Mouse (Mus musculus): ENCODE measurements around the gene Lrfn3. TPM values are rescaled to one million over a fixed set of nuclear protein-coding genes. Genes with fewer than 3 reads are reported as not detected.

The Lrfn3 gene
- total RNA-seq (2021) = 1 to 10 TPM in 1 of 2 experiments, under 1 TPM in 1; 0.83 to 1.2 TPM
- long read RNA-seq, experiment 1 = 0 reads
- long read RNA-seq, experiment 2, partial matches to known transcripts = 1 of 2 reads
- long read RNA-seq, experiment 2, other reads (novel, unspliced or antisense) = 0 of 2 reads

DNA sequence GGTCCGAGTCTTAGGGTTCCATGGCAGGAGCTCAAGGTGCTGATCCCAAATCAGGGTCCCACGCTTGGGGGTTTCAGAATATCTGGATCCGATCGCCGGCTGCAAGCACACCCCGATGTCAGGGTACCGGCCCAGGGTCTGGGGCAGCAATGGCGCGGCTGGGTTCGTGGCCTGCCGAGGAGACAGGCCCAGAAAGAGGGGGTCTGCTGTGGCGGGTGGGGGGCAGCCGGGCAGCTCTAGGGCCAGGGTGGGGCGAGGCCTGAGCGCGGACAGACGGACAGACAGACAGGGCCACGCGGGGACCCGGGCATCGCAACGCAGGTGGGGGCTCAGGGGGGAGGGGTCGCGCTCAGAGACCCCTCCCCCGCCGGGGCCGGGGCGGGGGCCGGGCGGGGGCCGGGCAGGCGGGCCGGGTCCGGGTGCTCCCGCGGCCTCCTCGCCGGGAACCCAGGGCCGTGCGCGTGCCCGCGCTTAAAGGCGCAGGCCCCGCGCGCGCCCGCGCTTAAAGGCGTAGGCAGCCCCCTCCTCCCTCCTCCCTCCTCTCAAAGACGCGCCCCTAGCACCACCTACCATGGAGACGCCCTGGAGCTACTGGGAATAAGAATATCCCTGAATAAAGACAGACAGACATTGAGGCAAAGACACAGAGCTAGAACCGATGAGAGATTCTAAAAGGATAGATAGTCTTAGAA lies at the start of gene Lrfn3:
TSS of gene Lrfn3 (minus strand) at position 121 of the 692 bp plus-strand sequence.
- intact Hi-C loops (cut with DNase I) = no loop called here
- DNase-seq = peak in 1 of 2 experiments; percentile 33

DNA sequence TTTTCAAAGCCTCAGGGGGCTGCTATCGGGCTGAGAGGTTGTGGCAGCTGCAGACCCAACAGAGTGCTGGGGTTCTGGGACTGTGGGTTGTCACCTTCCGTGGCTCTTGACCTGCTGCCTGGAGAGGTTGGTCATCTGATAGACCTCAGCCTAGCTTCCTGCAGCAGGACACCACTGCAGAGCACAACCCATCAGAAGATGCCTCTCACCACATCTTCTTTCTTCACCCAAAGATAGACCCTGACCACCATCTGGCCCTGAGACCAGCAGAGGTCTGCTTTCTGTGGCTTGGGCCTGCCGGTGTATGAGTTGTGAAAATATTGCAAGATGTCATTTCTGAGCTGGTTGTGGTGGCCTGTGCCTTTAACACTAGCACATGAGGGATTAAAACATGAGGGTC lies 48.5 kb upstream of the Lrfn3 start:
- no peak for DNase-seq
- intact Hi-C loops (cut with DNase I) = no loop called here

DNA sequence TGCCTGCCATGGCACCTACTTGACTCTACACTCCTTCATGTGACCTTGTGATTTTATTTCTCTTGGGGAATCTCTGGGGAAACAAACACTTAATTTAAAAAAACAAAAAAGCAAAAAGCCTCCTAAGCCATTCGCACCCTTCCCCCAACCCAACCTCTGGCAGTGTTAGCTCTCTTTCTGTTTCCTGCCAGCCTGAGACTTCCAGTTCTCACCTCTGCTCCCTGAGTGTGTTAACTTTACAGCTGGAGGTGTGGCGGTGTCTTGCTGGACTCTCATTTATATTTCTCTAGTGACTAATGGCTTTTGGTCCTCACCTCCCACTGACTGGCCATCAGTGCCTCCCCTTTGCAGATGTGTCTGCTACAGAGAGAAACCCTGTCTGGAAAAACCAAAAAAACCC lies 47.2 kb upstream of the Lrfn3 start:
- DNase-seq = no peak
- intact Hi-C loops (cut with DNase I) = no loop called here

DNA sequence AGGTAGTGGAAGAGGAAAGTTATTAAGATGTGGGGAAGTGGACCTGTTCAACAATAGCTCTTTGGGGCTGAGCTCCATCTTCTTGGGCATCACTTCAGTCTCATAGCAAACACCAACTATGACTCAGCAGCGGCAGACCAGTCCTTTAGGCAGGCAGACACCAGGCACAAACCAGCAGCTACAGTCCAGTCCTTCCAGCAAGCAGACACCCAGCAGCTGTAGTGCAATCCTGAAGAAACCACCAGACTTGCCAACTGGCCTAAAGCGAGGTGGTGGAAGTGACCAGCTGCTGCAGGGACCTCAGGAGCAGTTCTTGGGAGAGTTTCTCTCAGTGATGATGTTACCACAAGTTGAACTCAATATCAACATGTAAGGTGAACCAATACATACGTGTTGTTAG lies 46.1 kb upstream of the Lrfn3 start:
- DNase-seq = no peak
- intact Hi-C loops (cut with DNase I) = no loop called here

DNA sequence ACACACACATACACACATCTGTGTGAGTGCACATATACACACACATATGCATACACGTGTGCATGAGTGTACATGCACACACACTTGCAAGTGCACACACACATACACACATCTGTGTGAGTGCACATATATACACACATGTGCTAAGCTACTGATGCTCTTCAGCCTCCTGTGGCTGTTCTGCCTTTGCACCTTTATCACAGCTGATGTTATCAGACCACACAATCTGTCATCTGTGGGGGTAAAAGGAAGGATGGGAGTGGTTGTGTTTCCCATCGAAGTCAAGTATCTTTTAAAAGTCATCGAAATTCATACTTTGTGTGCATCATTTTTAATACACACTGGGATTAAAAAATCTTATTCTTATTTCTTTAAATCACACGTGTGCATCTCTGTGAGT lies 39.8 kb upstream of the Lrfn3 start:
- intact Hi-C loops (cut with DNase I) = no loop called here
- DNase-seq = no peak

DNA sequence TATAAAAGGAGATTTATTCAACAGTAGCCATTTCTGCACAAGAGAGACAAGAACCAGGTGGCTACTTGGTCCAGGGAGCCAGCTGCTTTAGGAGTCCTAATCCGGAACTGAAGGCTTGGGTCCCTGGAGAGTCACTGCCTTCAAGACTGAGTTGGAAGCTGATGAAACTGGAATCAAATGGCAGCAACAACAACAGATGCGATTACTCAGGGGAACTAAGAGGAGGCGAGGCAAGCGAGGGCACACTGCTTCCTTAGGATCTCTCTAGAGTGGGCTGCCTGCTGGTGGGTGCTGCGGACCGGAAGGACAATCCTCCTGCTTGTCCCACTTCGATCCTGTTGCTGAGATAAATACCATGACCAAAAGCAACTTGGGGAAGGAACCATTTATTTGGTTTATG lies 37.1 kb upstream of the Lrfn3 start:
- intact Hi-C loops (cut with DNase I) = no loop called here

DNA sequence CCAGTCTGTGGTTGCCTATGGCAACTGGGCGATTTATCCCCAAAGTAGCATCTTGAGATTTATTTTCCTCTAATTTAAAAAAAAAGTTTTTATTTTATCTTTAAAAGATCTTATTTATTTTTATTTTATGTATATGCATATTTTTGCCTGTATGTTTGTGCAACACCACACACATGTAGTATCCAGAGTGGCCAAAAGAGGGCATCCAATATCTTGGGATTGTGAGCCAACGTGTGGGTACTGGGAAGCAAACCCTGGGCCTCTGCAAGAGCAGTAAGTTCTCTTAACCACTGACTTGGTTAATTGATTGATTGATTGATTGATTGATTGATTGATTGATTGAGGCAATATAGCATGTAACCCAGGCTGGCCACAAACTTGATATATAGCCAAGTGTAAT lies 32.3 kb upstream of the Lrfn3 start:
- intact Hi-C loops (cut with DNase I) = no loop called here
- DNase-seq = no peak

More for the DNA sequence above, 37.1 kb upstream of the Lrfn3 start:
- DNase-seq = no peak

DNA sequence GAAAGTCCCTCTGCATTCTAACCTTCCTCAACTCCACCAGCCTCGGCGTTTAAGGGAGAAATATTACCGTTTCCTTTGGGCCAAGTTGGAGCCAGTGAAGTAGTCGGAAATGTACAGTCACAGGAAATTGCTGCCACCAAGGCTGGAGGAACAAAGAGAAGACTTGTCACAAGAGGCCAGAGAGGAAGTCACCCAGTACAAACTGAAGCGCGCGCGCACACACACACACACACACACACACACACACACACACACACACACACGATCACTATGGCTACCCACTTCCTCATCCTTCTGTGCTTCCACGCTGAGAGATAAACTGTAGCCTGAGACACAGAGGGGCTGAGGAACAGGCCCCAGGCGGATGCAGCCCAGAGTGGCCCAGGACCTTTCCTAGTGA lies 31.8 kb upstream of the Lrfn3 start:
- intact Hi-C loops (cut with DNase I) = no loop called here
- peak; percentile 15 to 20 for DNase-seq

DNA sequence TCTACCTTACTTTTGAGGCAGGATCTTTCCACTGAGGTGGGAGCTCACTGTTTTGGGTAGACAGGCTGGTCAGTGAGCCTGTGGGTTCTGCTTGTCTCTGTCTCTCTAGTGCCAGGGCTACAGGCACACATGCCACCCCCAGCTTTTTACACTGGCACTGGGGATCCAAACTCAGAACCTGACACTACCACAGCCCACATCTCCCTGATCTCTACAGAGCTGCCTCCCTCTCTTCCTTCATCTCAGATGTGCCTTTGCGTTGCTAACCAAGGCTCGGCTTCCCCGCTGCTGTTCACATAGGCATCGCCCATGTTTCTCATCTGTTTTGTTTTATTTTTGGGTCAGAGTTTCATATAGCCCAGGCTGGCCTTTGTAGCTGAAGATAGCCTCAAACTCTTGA lies 31.1 kb upstream of the Lrfn3 start:
- DNase-seq = no peak
- intact Hi-C loops (cut with DNase I) = no loop called here

DNA sequence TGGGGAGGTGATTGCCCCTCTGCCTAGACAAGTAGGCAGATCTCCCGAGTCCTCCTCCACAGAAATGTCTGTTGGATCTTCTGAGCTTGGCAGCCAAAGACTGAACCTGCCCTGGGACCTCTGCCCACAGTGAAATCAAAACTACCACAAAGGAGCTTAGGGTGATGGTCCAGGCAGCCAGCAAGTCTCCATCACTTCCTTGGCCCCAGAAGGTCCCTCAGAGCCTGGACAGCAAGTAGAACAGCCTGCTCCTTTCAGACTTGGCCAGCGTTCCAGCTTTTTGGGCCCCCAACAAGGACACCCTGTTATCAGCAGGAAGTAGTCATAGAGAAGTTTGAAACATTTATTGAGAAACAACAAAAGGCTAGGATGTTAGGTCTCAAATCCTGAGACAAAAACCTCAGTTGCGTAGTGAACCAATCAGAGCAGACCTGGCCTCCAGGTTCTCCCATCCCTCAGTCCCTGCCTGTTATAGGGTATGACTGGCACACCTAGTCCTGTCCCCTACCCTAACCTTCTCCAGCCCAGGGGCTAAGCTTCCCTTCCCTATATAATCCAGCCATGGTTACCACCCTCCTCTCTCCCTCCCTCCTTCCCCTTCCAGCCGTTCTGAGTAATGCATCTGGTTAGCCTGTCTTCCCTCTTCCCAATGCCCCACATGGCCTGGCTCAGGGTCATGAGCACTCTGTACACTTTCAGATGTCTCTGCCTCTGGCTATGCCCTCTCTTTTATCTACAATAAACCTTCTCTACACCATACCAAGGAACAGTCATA lies 30.4 kb upstream of the Lrfn3 start:
- intact Hi-C loops (cut with DNase I) = no loop called here
- DNase-seq = no peak

DNA sequence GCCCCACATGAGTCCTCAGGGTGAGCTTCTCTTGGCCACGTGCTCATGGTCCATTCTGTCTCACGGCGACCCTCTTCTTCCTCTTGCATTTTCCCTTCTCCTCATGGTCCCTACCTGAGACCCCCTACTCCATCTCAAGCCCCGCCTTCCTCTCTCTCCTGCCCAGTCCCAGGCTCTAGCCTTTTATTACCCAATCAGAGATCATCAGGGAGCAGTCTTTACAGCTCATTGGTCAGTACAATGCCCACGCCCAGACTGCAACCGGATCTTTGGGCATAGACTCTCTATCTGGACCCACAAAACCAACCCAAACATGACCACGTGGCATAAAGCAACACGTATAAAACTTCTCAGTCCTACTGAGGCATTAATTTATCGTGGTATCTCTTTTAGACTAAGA lies 21.5 kb upstream of the Lrfn3 start:
- intact Hi-C loops (cut with DNase I) = no loop called here

DNA sequence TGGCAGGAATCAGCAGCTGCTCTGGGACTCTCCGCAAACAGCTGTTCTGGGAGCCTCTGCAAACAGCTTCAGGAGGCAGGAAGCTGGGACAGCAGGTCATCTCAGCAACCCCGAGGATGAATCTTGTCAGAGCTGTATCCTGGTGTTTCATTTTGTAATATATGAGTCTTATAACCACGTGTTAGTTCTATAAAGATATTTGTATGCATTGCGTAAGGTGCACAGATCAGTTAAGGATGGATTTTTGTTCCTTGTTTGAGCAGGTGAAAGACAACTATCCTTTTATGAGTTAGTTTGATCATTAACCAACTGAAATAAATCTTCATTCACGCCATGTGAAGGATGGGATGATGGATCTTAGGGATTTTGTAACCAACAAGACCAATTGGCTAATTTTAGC lies 17.5 kb upstream of the Lrfn3 start:
- no peak for DNase-seq
- intact Hi-C loops (cut with DNase I) = no loop called here

More for the DNA sequence above, 21.5 kb upstream of the Lrfn3 start:
- DNase-seq = no peak

DNA sequence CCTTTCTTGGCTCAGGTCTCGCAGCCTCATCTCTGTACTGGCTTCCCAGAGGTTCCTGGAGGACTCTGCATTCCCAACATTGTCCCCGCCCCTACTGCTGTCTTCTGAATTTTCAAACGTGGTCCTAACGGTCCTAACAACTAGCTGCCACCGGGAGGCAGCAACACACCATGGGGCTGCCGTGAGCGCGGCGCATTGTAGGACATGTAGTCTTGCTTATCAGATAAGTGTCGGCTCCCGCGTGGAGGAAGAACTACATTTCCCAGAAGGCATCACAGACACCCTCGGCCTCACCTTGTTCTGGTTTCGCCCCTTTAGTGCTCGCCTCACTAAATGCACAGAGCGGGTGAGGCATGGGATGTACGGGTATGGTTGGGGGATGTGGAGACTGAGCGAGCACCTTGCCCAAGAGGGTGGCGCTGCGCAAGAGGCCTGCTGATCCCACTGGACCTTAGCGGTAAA lies 11.0 kb upstream of the Lrfn3 start:
- peak; percentile 89 to 90 for DNase-seq
- intact Hi-C loops (cut with DNase I) = loop anchor here (1.0 to 10.0 kb wide), 4 partner anchors 59 to 231 kb away; partner anchors contain the start of gene Prodh2

DNA sequence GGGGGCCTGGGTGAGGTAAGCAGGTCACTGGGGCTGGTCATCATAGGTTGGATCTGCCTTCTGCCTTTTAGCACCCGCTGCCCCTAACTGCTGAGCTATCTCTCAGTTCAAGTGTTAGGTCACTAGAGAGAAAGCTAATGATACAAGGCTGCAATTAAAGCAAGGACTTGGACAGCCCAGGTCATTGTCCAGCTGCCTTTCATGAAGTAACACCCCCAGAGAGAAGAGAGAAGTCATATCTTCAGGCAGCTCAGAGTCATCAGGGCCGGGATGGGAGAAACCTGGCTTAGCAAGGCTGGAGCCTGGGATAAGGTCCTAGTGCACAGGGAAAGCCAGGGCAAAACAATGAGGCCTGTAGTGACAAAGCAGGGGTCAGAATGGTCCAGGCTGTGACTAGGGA lies 4.9 kb upstream of the Lrfn3 start:
- no peak for DNase-seq
- intact Hi-C loops (cut with DNase I) = no loop called here

DNA sequence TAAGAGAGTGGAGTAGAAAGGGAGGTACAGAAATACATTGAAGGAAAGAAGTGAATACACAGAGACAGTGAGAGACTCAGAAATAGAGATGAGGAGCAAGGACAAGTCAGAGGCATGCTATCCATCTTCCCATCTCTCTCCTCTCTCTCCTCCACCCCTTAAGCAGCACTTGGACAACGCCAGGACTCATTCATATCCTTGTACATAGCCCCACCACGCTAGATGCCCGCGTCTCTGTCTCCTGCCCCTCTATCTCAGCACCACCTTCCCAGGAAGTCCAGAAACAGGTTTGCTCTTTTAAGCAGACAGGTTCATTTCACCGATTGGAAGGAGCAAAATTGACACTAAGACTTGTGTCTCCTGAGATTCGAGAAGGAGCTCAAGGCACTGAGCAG lies 769 bp upstream of the Lrfn3 start:
- intact Hi-C loops (cut with DNase I) = no loop called here
- DNase-seq = no peak

DNA sequence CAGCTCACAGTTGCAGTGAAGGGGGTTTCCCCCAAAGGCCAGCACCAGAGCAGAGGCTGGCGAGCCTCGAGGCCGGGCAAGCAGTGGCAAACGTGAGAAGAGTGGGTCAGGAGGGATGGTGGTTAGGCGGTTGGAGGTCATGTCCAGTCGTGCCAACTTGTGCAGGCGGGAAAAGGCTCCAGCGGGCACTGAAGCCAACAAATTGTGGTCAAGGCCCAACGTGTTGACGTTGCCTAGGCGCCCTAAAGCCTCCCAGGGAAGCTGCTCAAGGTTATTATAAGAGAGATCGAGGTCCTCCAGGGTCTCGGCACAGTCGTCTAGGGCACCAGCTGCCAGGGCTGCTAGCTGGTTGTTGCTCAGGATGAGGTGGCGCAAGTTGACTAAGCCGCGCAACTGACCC lies 2.5 kb downstream of the Lrfn3 start:
- DNase-seq = no peak
- intact Hi-C loops (cut with DNase I) = no loop called here

DNA sequence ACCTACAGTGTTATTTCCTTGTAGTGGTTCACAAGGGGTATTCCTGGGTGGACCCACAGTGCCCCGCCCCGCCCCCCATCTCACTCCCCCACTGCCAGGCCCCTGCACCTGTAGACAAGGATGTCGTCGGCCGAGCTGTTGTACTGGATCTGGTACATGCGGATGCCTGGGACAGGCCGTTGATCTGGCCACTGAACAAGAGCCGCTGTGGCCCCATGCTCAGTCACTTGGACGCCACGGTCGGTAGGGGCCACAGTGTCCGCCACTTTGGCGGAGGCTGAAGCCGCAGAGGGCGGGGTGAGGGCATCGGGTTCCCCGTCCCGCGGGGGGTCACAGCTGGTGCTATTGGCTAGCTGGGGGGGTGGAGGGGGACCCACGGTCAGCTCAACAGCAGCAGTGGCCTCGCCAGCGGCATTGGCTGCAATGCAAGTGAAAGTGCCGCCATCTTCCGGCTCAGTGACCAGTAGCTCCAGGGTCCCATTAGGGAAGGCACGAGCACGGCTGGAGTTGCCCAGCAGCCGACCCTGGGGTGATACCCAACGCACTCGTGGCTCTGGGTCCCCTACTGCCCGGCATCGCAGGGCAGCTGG lies 3.2 kb downstream of the Lrfn3 start:
- intact Hi-C loops (cut with DNase I) = no loop called here
- DNase-seq = no peak

DNA sequence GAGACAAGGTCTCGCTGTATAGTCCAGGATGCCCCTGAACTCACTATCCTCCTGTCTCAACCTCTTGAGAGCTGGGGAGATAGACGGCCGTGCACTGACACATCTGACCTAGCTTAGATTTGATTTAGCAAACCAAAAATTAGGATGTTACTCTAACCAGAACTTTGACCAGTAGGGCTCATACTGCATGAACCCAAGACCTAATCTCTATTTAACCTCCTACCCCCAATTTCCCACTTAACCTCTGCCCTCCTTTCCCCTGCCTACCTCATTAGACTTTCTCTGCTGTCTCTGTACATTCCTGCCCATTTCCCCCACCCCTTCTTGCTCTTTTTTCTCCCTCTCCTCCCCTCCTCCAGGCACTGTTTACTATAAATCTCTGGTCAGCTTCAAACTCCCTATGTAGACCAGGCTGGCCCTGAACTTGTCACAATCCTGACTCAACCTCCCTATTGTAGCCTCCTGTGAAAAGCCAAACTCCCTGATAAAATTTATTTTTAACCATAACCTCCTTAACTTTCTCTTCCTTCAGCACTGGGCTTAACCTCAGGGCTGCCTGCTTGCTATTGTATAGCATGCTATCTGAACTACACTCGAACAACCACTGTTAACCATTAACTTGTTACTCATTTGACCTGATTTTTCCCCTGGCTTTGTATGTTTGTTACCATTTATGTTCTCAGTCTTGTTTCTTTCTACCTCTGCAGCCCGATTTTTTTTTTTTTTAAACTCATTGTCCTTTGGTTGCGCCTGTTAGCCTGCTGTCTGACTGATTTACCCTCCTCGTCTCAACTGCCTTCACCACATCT lies 4.0 kb downstream of the Lrfn3 start:
- intact Hi-C loops (cut with DNase I) = no loop called here
- DNase-seq = no peak

DNA sequence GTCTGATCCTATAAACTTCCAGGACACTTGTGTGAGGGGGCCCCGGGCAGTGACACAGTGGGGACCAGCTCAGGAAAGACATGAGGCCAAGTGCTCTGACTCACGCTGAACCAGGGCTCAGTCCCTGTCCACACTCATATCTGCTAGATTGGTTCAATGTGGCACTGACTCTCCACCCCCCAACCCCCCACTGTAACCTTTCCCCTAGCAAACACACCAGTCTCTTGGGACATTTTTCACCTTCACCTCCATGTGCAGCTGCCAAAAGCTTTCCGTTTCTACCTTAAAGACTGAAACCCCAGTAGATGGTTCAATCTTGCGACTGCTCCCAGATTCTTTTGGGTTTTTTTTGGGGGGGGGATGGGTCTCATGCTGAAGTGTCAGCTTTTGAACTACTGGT lies 8.5 kb downstream of the Lrfn3 start:
- intact Hi-C loops (cut with DNase I) = no loop called here

DNA sequence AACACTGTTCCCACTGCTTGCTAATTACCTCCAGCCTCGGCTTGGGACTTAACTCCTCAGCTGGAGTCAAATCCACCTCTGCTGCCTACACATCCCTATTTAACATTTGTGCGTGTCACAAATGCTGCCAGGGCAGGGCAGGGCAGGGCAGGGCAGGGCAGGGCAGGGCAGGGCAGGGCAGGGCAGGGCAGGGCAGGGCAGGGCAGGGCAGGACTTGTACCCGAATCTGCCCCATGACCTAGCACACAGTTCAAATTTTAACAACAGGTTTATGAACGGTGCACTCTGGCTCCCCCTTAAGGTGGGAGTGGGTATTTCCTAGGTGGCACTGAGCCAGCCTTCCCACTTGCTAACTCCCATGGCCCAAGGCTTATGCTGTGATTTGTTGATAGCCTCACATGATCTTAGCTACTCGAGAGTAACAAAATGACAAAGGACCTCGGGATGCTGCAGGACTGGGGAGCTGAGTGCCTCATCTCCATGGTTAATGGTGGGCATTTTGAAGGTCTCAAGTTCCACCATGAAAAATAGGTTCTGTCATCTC lies 9.2 kb downstream of the Lrfn3 start:
- intact Hi-C loops (cut with DNase I) = no loop called here
- DNase-seq = peak; percentile 53 to 79

More for the DNA sequence above, 8.5 kb downstream of the Lrfn3 start:
- DNase-seq = no peak
